Mouse (Mus musculus): ENCODE data around the gene Myh2.

DNA sequence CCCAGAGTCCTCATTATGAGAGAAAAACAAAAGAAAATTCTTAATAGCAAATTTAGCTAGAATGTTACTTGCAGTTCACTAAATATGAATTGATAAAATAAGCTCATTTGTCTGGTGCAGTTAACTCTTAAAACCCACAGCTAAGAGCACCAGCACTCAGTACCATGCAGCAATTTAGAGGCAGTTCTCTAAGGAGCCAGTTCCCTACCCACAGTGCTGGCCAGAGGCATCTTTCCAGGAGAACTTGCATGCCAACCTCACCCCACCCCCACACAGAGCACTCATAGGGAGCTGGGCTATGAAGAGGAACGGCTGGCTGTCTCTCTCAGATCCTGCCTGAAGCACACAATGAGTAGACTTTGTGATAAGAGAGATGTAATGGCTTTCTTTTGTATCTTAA, 17.7 kb upstream of the Myh2 start:
- TF ChIP-seq POLR2A (IDR thresholded peaks at IDR 0.05; ENCODE audit: control insufficient read depth, extremely low read depth, insufficient read depth, low read length, poor library complexity) (no peak), CTCF (IDR thresholded peaks at IDR 0.05; ENCODE audit: borderline replicate concordance, control insufficient read depth, extremely low read depth, insufficient read depth, low read length, poor library complexity) (no peak)
